Mouse (Mus musculus): Measurements from ENCODE around the gene Helt. TPM values are rescaled to one million over a fixed set of nuclear protein-coding genes. Genes with fewer than 3 reads are reported as not detected.
A peak's percentile ranks its signal among the peaks of the same experiment; 100 is the strongest.
"Not testable (repeated sequence)": the region's sequence is repeated elsewhere in the genome, so short reads cannot be mapped to it uniquely, and the experiment has no call there.

Helt gene
- total RNA-seq, 2 experiments from 2014 or later, result 0.45 to 1.1 TPM

DNA sequence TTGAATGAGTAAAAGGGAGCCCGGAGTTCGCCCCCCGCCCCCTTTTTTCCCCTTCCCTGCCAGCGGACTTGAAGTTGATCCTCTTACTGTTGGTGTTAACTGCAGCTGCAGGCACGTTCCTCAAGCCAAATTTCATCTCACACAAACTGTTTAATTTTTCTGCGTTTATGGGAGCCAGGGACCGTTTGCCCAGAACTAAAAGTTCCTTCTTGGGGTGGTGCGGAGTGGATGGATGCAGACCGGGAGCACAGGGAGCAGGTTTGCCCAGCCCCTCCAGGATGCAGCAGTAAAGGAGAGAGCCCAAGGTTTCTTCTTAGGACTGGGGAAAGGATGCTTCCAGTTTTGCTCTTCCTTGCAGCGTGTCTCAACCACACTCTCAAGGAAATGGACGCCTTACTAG, 2.1 kb upstream of the Helt start:
- no peak for DNase-seq

DNA sequence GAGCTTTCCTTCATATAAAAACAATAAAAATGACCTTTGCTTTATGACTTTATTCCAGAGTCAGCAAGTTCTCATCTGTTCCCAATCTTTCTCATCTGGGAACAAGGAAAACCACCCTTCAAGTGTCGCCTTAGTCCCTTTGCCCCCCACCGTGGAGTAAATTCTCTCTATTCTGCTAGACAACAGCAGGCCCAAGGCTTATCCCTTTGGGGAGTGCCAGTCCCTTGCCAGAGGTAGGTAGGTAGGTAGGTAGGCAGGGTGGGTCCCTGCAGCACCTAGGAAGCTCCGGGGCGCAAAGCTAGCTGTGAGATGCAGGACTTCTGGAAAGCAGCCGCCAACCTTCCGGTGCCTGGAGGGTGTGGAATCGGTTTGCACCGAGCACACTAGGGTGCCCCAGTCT, 1.5 kb upstream of the Helt start:
- no peak for DNase-seq

DNA sequence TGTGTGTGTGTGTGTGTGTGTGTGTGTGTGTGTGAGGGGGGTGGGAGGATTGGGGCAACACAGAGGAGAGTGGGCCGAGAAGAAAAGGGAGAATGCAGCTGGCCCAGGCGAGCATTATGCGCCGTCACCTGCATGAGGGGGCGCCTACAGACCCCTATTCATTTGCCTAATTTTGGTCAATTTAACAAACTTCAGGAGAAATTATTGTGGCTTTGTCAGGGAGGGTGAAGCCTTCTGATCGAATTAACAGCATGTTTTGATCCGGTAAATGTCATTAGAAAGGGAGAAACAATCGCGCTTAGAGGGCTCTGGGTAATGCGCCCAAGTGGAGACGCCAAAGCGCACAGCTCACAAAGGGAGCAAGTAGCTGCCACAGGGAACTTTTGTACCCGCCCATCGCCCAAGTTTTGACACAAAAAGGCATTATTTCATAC, 647 bp upstream of the Helt start:
- no peak for DNase-seq

DNA sequence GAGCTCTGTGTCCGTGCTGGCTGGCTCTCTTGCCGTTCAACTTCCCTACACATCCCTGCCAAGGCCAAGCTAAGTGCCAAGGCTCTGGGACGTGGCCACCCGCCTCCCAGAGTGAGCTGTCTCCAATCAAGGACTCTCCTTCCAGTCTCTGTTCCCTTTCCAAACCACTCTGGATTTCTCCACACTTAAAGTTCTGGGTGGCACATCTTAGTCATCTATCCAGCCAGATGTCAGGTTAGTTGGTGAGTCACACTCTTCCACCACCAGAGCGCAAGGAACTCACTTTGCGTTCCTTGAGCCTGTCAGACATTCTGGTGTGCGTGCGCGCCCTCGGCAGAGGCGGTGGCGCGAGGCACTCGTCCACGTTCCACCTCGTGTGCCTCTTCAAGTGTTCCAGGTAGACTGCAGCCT, 725 bp downstream of the Helt start:
- no peak for DNase-seq

DNA sequence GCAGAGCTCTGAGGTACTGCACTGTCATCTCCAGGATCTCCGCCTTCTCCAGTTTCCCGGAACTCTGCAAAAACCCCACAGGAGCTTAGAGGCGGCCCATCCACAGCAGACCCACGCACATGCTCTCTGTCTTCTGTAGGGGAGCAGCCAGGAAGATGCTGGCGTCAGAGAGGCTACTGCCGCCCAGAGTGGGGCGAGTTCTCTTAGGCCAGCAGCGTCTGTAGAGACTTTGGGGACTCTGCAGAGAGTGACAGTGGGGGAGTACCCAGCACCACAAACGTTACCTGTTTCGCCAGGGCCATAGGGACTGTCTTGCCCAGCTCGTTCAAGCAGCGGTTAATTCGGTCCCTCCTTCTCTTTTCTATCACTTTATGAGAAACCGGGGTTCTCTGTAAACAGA, 1.3 kb downstream of the Helt start:
- DNase-seq, result no peak

DNA sequence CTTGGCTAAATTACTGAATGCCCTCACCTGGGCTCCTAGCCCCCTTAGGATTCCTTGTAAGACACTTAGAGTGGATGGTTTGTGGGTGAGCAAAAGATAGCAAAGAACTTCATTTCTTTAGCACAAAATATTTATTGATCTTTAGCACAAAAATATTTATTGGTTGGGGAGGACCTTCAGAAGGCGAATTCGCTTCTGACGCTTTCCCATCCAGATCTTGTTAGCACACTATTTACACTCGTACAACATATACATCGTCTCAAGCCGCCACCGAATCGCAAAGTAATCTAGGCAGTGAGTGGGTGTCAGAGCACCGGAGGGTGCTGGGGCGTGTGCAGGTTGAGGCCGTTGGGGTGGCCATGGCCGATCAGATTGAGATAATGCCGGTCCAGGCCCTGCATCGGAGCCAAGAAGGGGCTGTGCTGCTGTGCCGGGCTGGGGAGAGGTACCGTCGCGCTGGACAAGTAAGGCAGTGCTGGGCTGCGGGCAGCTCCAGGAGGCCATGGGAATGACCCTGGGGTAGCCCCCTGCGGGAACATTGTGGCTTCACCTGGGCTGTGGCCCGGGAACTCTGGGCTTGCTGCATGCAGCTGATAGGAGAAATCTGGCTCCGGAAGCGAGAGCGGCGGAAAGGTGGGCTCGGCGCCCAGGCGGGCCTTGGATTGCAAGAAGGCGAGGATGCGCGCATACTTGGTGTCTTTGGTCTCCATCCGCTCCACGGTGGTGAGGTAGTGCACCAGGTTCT, 2.4 kb downstream of the Helt start:
- DNase-seq, result no peak

DNA sequence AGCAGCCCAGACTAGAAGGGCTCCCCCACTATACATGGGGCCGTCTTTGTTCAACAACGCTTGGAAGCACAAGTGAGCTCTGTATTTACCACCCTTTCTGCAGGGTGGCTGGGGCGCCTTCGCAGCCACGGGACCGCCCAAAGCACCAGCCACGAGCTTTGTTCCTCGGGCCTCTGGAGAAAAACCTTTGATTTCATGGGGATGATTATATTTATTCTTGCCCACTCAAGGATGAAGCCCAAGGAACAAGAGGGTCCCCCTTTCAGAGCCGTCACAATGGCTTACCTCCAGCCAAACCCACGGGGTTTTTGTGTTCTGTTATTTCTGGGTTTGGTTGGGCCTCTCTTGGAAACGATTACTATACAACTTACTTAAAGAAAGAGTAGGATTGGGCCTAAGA, 5.2 kb downstream of the Helt start:
- DNase-seq, result no peak

DNA sequence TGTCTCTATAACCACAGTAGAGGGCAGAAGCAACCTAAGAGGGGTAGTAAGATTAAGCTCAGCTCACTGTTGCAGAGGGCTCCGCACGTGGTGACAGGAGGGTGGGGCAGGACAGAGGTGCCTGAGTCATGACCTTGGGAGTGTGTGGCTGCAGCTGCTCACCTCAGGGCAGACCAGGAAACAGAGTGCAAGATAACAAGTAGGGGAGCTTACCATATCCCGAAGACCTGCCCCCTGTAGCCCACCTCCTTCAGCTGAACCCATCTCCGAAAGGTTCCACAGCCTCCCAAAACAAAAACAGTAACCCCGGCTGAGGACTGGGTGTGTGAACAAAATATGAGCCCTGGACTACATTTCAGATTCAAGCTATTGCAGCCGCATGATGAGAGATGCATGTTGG, 6.5 kb downstream of the Helt start:
- no peak for DNase-seq

DNA sequence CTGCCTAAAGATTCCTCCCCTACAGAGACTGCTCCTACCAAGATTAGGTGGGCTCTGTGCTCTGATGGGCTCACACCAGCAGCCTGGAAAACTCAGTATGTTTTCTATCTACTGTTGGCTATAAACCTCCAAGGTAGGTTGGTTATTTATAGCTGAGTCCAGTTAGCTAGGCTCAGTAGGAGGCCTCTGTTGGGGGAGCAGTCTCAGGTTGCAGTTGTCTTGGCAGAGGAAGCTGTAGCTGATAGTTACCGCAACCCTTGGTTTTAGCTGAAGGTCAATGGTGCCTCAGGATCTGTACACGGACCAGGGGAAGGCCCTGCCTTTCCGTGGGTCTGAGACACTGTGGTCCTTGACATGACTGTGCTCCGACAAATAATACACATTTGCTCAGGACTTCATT, 8.5 kb downstream of the Helt start:
- no peak for DNase-seq

DNA sequence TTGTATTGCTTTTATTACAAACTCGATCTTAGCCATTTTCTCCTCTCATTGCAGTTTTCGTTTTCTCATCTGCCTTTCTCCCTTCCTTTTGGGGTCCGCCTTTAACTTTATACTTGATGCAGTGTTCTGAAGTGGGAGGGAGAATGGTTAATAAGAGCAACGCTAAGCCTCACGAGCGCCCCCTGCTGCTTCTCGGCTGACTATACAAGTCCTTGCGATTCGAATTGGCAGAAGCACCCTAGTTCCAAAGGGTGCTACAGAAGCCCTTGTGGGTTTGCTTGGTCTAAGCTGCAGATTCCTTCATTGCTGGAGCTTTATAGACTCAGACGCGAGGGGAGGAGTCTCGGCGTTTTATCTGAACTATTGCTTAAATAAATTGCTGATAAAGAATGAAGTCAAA, 12.9 kb downstream of the Helt start:
- peak; percentile 83 for DNase-seq

DNA sequence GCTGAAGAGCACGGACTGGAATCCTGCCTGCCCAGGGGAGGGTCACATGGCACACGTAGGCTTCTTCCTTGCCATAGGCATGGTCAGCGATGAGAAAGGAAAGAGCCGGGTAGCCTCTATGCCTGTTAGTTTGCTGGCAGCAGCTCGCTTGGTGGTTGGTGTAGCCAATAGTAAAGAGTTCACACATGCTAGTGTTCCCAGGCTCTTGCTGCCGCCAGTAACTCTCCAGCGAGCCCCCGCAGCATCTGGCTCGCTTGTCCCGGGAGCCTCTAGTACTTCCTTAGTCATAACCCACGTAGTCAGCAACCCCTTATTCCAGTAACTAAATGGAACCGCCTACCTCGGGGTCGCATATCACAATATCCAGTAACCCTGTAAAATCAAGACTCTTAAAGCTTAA, 17.5 kb downstream of the Helt start:
- DNase-seq, result no peak

DNA sequence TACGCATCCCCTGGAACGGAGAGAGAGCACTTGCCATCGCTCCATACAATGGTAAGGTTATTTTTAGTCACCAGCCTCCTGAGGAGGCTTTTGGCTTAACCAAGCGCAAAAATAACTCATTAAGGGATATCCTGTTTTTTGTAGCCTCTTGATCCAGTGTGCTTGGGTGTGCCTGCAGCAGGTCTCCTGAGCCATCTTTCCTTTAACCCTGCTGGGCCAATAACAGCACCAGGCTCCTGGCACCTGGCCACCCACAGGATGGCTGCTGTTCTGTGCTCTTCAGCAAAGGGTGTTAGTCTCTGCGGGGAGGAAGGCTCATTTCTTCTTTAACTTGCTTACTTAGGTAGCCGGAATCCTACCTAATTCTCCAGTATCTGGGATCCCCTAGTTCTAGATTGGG, 23.7 kb downstream of the Helt start:
- DNase-seq, result peak; percentile 27

DNA sequence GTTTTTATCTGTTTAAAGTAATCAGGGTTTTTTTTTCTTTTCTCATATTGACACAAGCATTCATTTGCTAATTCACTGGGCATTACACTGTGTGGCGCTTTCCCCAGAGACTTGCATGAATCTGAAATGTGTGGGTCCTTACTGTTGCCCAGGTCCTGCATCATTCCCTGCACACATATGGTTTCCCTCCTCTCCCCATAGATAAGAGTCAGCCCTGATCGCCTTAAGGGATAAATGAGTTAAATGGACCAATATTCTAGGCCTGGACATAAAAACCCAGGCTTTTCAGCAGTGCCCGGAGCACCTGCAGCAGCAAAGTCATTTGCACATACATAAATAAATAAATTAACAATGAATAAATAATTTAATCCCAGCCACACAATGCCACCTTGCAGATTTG, 24.3 kb downstream of the Helt start:
- no peak for DNase-seq

DNA sequence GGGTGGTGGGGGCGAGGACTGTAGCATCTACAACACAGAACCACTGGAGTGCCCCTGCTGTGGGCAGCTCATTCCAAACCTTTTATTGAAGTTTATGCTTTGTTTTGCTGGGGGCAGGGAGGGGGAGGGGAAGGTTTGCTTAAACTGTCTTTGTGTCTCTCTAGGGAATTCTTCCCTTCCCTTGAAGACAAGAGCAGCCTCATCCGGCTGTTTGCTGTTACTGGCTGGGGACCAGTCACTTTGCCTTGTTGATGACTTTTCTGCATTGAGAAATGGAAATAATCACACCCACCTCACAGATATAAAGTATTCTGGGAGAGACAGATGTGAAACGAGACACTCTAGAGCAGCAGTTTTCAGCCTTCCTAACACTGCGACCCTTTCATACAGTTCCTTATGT, 27.7 kb downstream of the Helt start:
- no peak for DNase-seq

DNA sequence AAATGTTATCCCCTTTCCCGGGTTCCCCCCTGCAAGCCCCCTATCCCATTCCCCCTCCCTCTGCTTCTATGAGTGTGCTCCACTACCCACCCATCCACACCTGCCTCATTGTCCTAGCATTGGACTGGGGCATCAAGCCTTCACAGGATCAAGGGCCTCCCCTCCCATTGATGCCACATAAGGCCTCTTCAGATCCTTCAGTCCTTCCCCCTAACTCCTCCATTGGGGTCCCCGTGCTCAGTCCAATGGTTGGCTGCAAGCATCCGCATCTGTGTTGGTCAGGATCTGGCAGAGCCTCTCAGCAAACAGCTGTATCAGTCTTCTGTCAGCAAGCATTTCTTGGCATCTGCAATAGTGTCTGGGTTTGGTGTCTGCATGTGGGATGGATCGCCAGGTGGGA, 30.3 kb downstream of the Helt start:
- DNase-seq, result not testable (repeated sequence)

DNA sequence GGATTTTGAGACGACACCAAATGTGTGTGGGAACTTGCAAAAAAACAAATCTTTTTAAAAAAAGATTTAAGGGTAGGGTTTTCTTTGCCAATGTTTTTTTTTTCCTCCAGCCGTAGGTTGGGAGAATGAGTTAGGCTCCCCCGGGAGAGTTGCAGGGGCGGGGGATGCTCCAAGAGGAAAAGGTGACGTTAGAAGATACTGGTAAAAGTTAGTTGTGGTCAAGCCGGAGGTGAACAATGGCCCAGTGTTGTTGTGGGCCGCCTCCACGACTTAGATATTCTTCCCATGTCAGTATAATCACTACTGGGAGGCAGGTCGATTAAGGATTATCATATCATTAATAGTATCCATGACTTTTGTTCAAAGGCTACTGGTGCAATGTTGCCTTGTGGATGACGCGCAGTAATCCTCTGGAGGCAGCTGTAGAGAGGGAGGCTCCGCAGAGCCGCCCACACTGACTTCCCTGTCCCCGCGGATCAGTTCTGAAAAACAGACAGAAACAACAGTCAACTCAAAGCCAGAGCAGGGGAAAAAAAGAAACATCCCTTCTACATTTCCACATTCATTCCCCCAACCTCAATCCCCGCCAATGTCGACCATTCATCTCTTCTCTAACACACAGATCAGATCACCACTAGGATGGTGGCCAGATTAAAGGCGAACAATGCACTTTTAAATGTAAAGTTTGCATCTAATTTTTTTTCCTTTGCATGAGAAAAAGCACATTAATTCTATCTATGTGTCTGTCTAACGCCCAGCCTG, 36.4 kb downstream of the Helt start:
- DNase-seq, result no peak

DNA sequence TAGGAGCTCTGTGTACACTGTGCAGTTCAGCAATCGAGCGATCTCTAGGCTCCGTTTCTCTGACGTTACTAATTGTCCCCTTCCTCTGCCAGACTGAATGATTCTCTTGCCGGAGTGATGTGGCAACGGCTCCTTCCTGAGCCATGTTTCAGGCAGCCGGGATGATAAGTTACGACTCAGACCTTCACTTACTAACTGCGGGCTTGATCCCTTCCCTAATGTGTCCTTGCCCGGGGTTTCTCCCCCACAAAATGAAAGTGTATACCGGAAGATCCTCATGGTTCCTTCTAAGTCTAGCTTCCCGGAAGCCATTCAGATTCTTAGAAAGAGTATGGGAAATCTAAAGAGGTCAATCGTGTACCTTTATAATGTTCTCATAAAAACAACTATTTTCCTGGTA, 42.0 kb downstream of the Helt start:
- no peak for DNase-seq

DNA sequence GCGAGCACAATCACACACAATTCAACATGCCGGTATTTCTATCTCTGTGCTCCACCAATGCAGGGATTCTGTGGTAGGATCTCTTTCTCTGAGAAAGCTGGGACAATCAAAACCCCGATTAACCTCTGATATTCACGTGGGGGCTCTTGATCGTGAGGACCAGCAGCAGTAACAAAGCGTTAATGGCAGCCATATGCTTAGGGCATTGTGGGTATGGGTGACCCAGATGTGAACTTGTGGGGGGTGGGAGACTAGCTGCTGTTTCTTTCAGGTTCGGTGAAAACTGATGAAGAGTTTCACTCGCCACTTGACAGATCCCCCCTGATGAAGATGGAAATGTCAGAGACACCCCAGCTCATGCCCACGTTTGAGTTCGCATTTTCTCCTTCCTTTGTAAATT, 42.9 kb downstream of the Helt start:
- no peak for DNase-seq

DNA sequence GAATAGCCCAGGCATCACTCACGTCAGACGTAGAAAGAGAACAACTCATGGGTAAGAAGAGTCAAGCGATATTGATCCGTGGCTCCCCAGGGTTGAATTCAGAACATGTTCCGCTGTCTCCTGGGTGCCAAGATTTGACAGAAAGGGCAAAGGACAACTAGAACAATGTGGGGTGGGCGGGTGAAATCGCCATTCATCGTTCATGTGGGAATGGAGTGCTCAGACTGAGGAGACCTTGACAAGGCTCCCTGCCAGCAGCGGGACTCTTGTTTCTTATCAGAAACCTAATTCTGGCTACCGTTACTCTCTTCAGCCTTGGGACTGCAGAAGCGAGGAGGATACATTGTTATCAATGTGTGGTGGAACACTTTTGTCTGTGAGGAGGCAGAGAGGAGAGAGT, 48.1 kb downstream of the Helt start:
- no peak for DNase-seq

DNA sequence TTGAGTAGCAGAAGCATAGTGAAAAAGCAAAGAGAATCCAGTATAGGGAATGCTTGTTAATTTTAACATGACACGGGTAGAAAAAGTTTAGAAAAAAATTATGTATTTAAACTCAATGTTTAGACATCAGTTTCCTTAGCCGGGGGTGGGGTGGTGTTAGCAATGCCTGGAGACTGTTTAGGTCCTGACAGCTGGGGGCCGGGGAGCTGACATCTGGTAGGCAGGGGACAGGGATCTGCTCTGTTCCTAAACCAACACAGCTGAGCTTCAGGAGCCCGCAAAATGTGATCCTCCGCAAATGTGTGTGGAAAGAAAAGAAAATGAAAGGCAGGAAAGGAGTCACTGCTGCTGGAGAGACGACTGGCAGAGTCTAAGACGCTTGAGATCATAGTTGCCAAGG, 51.5 kb downstream of the Helt start:
- no peak for DNase-seq
